Mouse (Mus musculus) heart, embryonic 16.5 days (tissue): Measurements from ENCODE around the gene Mfsd12. TPM values are rescaled to one million over a fixed set of nuclear protein-coding genes. Genes with fewer than 3 reads are reported as not detected.

Source experiments
- ATAC-seq: fragments of 200-750 bp; cut with Nextera tagmentation; replicated peaks from 2 replicates; pipeline ENCODE4 v1.8.0; 2017; ENCODE audit warnings: moderate number of reproducible peaks; ENCODE audit not compliant: insufficient read depth, low FRiP score; ENCODE audit errors: extremely low read depth
- H3K27ac ChIP-seq: fragments of 300-500 bp; sonication (generic); 2 replicates; pipeline ENCODE4 v1.5.1; 2014; ENCODE audit warnings: mild to moderate bottlenecking, low read length, control low read depth, moderate library complexity
- H3K27me3 ChIP-seq: fragments of 300-500 bp; sonication (generic); 2 replicates; pipeline ENCODE4 v1.6.1; 2014; ENCODE audit warnings: low read length, mixed read lengths; ENCODE audit not compliant: control insufficient read depth, insufficient read depth
- H3K36me3 ChIP-seq: fragments of 300-500 bp; sonication (generic); 2 replicates; pipeline ENCODE4 v1.6.1; 2014; ENCODE audit not compliant: control insufficient read depth, insufficient read depth
- H3K4me1 ChIP-seq: fragments of 300-500 bp; sonication (generic); 2 replicates; pipeline ENCODE4 v1.6.1; 2014; ENCODE audit warnings: low read length, mixed read lengths; ENCODE audit not compliant: control insufficient read depth, insufficient read depth
- H3K4me2 ChIP-seq: fragments of 300-500 bp; sonication (generic); 2 replicates; pipeline ENCODE4 v1.6.1; 2014; ENCODE audit warnings: low read depth, mild to moderate bottlenecking, control low read depth, low read length
- H3K4me3 ChIP-seq: fragments of 300-500 bp; sonication (generic); 2 replicates; pipeline ENCODE4 v1.5.1; 2014; ENCODE audit warnings: mild to moderate bottlenecking, control low read depth, low read length
- H3K9ac ChIP-seq: fragments of 300-500 bp; sonication (generic); 2 replicates; pipeline ENCODE4 v1.6.1; 2014; ENCODE audit warnings: low read length, control low read depth
- H3K9me3 ChIP-seq: fragments of 300-500 bp; sonication (generic); replicated peaks from 2 replicates; pipeline ENCODE4 v1.6.1; 2016; ENCODE audit warnings: low read length; ENCODE audit not compliant: control insufficient read depth
- WGBS: fragments of 180-500 bp; shearing (Covaris S2); extraction: QIAGEN DNeasy Blood & Tissue Kit; methylation state at CpG from one replicate; pipeline ENCODE4 v1.1.7; 2014; 5-methylcytosine and 5-hydroxymethylcytosine counted together
- polyA plus RNA-seq: library from polyadenylated mRNA; unstranded; fragments of >200 nt; fragmentation: Nextera tagmentation; extraction: Ambion mirVana; gene quantifications from 2 replicates; pipeline ENCODE4 v1.2.1, GENCODE M21; 2015

Mfsd12 gene
- polyA plus RNA-seq, 1 experiment from 2014 or later: 16.5 TPM

GRCm38 (mm10) chr10:81358209-81358608, 918 bp downstream of the Mfsd12 start:
- no peaks in the 10 kb centered on the region for H3K9me3 ChIP-seq
- 28% methylated on average over 4 of the region's 4 CpGs for WGBS
- H3K4me3 ChIP-seq: peak overlapping the region; percentile 63
- H3K4me2 ChIP-seq: peak overlapping the region; percentile 83
- H3K27ac ChIP-seq: peak overlapping the region; percentile 46
- no peak for ATAC-seq
- peaks cover 12% of the 10 kb centered on the region; the same call in 1 of the 2 replicates for H3K36me3 ChIP-seq
- peak overlapping the region; percentile 79 for H3K9ac ChIP-seq
- no peaks in the 10 kb centered on the region for H3K27me3 ChIP-seq
- peaks cover 31% of the 10 kb centered on the region for H3K4me1 ChIP-seq

DNA sequence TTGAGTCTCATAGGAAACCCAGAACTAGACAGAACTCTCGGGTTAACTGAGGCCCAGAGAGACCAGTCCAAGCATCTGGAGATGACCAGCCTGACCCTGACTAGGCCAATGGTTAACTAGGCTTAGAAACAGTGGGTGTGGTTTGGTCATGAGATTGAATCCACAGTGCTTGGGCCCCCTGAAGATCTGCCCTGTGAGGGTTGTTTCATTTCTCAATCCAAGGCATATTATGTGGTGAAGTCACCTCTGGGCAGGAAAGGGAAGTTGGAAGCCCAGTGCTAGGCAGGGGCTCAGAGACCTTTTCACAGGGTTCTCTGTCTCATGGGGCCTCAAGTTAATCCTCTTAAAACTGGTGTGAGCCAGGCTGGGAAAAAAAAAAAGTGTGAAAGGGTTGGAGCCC, 1.6 kb downstream of the Mfsd12 start:
- 59% methylated on average over 1 of the region's 1 CpGs for WGBS
- H3K4me1 ChIP-seq: peaks cover 36% of the 10 kb centered on the region
- no peak for ATAC-seq
- peaks cover 12% of the 10 kb centered on the region; the same call in 1 of the 2 replicates for H3K36me3 ChIP-seq
- H3K9ac ChIP-seq: peak overlapping the region; percentile 79
- peak overlapping the region; percentile 83 for H3K4me2 ChIP-seq
- peak overlapping the region; percentile 46 for H3K27ac ChIP-seq
- H3K4me3 ChIP-seq: peak overlapping the region; percentile 63
- H3K27me3 ChIP-seq: no peaks in the 10 kb centered on the region
- H3K9me3 ChIP-seq: no peaks in the 10 kb centered on the region

GRCm38 (mm10) chr10:81360721-81361120, 3.4 kb downstream of the Mfsd12 start:
- Histone ChIP-seq H3K4me1 (peaks cover 54% of the 10 kb centered on the region), H3K4me3 (no peak overlapping the region), H3K36me3 (peaks cover 12% of the 10 kb centered on the region; the same call in 1 of the 2 replicates), H3K9ac (0 out of 2 replicates have a peak overlapping the region, but pooled peaks have one; percentile 10), H3K27me3 (no peaks in the 10 kb centered on the region), H3K27ac (peak overlapping the region; percentile 38), H3K9me3 (no peaks in the 10 kb centered on the region), H3K4me2 (peak overlapping the region; percentile 17; the same call in 1 of the 2 replicates)
- no peak for ATAC-seq
- 54% methylated on average over 8 of the region's 8 CpGs for WGBS

DNA sequence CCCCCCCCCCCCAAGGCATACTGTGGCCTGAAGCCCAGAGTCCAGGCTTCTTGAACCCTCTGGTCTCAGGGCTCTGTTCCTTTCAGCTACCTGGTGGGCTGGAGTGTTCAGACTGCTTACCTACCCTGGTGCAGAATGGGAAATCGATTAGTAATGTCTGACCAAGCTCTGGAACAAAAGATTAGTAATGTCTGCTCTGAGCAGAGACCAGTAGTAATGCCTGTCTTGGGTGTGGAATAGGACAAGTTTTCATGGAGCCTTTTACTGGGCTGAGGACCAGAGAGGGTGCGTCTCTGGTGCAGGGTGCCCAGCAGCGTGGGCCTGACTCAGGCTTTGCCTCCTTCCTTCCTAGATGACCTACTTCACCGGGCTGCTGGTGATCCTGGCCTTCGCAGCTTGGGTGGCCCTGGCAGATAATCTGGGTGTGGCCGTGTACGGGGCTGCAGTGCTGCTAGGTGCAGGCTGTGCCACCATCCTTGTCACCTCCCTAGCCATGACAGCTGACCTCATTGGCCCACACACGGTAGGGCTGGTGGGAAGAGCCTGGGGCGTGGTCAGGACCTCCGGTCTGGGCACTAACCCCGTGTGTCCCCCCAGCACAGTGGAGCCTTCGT, 5.2 kb downstream of the Mfsd12 start:
- H3K27ac ChIP-seq: peak overlapping the region; percentile 95
- 46% methylated on average over 12 of the region's 12 CpGs for WGBS
- peak overlapping the region; percentile 68 for H3K4me2 ChIP-seq
- ATAC-seq: peak; percentile 18; the same call in 1 of the 2 replicates
- peak overlapping the region; percentile 26 for H3K4me3 ChIP-seq
- H3K27me3 ChIP-seq: no peaks in the 10 kb centered on the region
- peaks cover 50% of the 10 kb centered on the region for H3K4me1 ChIP-seq
- peak overlapping the region; percentile 70 for H3K9ac ChIP-seq
- peaks cover 20% of the 10 kb centered on the region for H3K36me3 ChIP-seq
- H3K9me3 ChIP-seq: no peaks in the 10 kb centered on the region

DNA sequence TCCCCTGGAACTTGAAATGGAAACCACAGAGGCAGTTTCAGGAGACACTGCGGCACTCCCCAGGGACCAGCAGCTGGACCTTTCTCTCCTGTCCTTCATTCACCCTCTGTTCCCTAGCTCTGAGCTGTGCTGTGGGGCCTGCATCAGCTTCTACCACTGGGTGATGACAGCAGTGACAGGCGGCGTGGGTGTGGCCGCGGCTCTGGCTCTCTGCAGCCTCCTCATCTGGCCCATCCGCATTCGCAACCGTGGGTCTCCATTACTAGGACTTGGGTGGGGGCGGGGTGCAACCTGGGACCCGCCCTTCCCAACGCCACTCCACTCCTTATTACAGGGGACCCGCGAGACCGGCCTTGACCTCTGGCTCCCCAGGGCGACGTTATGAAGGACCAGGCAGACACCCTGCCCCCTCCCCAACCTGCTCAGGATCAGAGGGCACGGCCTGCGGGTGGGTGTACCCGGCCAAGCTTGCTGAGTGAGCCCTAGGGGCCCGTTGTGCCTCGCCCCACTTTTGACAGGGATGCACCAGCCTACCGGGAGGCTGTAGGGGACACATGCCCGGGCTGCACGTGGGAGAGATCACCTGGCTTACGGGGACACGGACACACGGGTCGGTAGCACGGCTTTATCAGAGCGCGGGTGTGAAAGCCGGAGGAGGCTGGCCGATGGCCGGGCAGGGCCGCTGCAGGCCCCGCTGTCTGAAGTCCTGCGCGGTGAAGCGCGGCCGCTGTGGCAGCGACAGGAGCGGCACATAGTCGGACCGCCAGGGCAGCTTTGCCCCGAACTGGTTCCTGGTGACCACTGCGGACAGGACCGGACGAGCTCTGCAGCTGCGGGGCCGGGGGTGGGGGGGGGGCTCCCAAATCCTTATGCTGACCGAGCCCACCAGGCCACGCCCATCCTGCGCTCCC, 6.4 kb downstream of the Mfsd12 start:
- 12% methylated on average over 53 of the region's 54 CpGs for WGBS

GRCm38 (mm10) chr10:81364666-81365065, 7.4 kb downstream of the Mfsd12 start:
- 17% methylated on average over 28 of the region's 28 CpGs for WGBS
- peaks cover 37% of the 10 kb centered on the region for H3K4me1 ChIP-seq
- H3K4me3 ChIP-seq: peak overlapping the region; percentile 46
- ATAC-seq: no peak
- H3K36me3 ChIP-seq: peaks cover 40% of the 10 kb centered on the region
- H3K9me3 ChIP-seq: no peaks in the 10 kb centered on the region
- peak overlapping the region; percentile 70 for H3K9ac ChIP-seq
- 0 out of 2 replicates have a peak overlapping the region, but pooled peaks have one; percentile 4 for H3K27ac ChIP-seq
- H3K27me3 ChIP-seq: no peaks in the 10 kb centered on the region
- H3K4me2 ChIP-seq: peak overlapping the region; percentile 68

More for the DNA sequence above, 6.4 kb downstream of the Mfsd12 start:
- no peaks in the 10 kb centered on the region for H3K27me3 ChIP-seq
- H3K9ac ChIP-seq: peak overlapping the region; percentile 70
- H3K9me3 ChIP-seq: no peaks in the 10 kb centered on the region
- H3K4me3 ChIP-seq: peak overlapping the region; percentile 46
- H3K36me3 ChIP-seq: peaks cover 31% of the 10 kb centered on the region
- H3K4me1 ChIP-seq: peaks cover 42% of the 10 kb centered on the region
- peak overlapping the region; percentile 68 for H3K4me2 ChIP-seq
- peak; percentile 76 for ATAC-seq
- peak overlapping the region; percentile 95 for H3K27ac ChIP-seq

DNA sequence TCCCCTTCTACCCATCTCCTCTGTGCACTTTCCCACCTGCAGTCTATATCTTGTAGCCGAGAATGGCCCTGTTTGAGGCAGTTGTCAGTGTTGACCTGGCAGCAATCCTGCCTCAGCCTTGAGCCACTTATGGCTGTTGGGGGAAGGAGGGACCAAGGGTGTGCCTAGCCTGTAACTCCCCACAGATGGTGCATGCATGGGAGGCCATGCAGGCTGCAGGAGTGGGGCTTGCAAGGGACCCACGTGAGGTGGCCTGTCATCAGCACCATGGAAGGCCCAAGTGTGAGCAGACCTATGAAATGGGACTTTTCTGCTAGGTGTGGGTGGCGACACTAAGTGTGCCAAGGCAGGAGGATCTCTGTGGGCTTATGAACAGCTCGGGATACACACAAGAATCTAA, 7.8 kb downstream of the Mfsd12 start:
- Histone ChIP-seq H3K36me3 (peaks cover 41% of the 10 kb centered on the region), H3K4me2 (peak overlapping the region; percentile 68; the same call in 1 of the 2 replicates), H3K9me3 (no peaks in the 10 kb centered on the region), H3K4me3 (no peak overlapping the region), H3K4me1 (peaks cover 37% of the 10 kb centered on the region), H3K27me3 (no peaks in the 10 kb centered on the region), H3K9ac (peak overlapping the region; percentile 70; the same call in 1 of the 2 replicates), H3K27ac (no peak overlapping the region)
- ATAC-seq: 0 out of 2 replicates have a peak, but pooled peaks have one; percentile 8
- WGBS: 38% methylated on average over 4 of the region's 4 CpGs

DNA sequence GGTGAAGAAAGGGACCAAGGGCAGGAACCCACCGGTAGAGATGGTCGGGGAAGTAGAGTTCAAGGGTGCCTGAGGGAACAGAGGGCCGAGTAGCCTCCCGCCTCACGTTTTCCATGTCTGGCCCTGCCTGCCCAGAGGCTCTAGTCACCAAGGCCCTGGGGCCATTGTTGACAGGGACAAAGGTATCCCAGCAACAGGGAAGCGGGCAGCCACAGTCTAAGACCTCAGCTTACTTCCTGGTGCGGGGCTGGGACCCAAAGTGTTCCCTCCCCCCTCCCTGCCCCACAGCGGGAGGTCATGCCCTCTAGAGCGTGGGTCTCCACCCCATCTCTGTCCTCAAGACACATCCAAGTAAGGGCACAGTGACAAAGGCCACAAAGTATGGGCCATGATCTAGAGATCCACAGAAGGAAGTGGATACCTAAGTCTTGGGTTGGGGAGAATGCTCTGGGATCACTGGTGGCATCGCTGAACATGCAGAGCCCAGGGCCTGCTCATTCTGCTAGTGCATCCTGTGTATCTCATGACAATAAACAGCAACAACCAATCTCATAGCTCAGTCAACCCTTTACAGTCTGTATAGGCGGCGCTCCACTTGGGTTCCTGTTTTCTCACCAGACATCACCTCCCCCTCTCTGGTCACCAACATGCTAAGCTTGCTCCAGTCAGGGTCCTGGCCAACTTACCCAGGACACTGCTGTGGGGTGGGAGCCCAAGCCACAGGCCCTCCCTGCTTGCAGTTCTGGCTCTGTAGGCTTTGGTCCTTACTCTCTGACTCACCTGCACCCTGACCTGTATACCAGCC, 8.6 kb downstream of the Mfsd12 start, which contains the start of gene 4930404N11Rik:
TSS of gene 4930404N11Rik (minus strand) at position 145 of the 805 bp plus-strand sequence.
- H3K4me3 ChIP-seq: peak within 1 kb of the TSS; percentile 46
- H3K27ac ChIP-seq: no peak within 1 kb of the TSS
- H3K9me3 ChIP-seq: no peaks in the 10 kb centered on the region
- H3K4me1 ChIP-seq: peaks cover 37% of the 10 kb centered on the region
- WGBS: 33% methylated on average over 12 of the region's 12 CpGs
- peak within 1 kb of the TSS; percentile 70 for H3K9ac ChIP-seq
- H3K4me2 ChIP-seq: peak within 1 kb of the TSS; percentile 68
- no peaks in the 10 kb centered on the region for H3K27me3 ChIP-seq
- peaks cover 46% of the 10 kb centered on the region for H3K36me3 ChIP-seq
- ATAC-seq: no peak
